Mouse (Mus musculus) 3134 (cell line): Measurements from ENCODE around the gene Osgep.
"Not testable (repeated sequence)": the region's sequence is repeated elsewhere in the genome, so short reads cannot be mapped to it uniquely, and the experiment has no call there.

Source experiments
- DNase-seq: peaks from one replicate; pipeline ENCODE4 v3.0.0-alpha.2; 2011; ENCODE audit warnings: low spot score; ENCODE audit not compliant: insufficient read length; ENCODE audit errors: extremely low read depth

Osgep gene

DNA sequence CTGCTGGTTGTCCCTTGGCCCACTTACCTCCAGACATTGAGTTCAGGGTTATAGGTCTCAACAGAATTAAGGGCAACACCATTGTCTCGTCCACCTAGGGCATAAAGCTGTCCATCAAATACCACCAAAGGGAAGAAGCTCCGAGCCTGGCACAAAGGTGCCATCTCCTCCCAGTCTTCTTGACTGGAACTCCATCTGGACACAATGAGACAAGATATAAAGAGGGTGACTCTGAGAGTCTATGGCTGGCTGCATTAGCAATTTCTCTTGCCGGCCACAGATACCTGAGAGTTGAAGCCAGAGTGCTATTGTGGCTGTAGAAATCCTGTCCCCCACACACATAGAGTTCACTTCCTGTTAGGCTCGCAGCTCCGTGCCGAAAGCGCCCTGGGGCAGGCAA lies 32.6 kb downstream of the Osgep start:
- DNase-seq: no peak

DNA sequence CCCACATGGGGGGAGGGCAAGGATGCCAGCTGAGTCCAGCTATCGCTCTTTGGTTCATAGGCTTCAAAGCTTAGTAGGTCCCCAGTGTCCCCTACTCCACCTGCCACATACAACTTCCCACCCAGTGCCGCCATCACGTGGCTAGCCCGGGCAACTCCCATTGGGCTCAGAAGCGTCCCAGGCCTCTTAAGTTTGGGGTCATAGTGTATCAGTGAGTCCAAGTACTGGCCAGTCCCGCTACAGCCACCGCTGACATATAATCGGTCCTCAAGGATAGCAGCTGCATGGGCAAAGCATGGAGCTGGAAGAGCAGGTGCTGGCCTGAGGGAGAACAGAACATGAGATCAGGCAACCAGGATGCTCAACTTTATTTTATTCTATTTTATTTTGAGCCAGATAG lies 33.1 kb downstream of the Osgep start:
- DNase-seq: no peak

DNA sequence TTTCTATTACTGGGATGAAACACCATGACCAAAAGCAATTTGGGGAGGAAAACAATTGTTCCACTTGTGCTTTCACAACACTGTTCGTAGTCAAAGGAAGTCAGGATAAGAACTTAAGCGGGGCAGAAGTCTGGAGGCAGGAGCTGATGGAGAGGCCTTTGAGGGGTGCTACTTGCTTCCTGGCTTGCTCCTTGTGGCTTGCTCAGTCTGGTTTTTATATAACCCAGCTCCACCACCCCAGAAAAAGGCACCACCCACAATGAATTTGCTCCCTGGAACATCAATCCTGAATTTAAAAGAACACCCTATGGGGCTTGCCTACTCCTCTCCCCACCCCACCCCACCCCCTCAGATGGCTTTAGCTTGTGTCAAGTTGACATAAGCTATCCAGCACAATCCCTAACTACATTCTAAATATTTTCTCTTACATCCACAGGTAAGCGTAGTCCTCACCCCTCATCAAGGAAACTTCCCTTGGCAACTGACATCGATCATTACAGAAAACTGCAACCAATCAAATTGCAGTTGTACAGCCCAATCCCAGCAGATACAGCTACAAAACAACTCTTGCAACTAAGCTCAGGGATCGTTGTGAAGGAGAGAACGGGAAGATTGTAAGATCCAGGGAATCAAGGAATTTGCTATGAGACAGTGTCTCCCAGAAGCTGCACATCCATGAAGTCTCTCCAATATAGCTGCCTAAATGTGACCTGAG lies 48.3 kb downstream of the Osgep start:
- no peak for DNase-seq

DNA sequence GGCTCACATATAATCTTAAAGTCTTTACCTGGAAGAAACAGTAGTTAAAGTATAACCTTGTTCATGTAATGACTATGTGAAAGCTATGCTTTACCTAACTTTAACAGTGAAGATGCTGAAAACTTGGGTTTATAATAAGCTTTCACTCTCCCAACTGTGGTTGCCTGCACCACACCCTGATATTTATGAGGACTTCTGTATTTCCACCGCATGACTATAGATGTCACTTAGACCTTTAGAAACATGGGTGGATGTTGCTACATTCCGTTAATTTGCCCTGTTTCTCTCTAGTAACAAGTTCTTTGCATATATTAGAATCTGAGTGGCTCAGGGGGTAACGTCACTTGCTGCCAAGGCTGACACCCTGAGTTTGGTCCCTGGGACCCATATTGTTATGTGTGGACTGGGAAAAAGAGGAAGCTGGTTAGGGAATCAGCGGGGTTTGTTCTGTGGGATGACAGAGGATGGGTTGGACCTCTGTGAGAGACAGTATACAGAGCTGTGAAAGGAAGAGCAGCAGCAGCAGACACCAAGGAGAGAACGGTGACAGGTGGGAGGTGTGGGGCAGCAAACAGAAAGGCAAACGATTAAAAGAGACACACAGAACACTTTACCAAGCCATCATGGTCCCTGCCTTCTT lies 49.0 kb downstream of the Osgep start:
- DNase-seq: no peak

DNA sequence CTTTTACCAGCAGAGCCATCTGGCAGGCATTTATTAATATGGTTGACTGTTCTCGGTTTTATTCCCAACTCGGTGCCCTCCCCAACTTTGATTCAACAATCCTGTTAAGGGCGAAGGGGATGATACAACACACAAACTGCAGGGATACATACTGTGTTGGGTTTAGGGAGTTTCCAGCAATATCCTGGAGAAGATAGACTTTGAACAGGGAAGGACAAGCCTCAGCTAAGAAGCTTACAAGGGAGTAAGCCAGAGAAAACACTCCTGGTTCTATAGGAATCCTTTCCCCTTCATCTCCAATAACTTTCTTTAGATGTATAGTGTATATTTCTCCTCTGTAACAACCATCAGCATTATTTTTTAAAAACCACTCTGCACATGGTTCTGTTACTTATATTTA lies 49.5 kb downstream of the Osgep start:
- DNase-seq: no peak

DNA sequence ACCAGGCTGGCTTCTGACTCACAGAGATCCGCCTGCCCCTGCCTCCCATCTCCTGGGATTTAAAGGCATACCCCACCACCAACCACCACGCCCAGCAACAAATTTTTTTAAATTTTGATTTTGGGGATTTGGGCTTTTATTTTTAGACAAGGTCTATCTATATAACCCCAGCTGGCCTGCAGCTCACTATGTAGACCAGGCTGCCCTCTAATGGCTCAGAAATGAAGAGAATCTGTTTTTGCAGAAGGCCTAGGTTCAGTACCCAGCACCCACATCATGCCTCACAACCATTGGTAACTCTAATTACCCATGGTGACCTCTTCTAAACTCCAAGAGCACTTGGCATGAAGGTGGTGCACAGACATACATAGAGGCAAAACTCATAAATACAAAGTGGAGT lies 53.4 kb downstream of the Osgep start:
- no peak for DNase-seq

DNA sequence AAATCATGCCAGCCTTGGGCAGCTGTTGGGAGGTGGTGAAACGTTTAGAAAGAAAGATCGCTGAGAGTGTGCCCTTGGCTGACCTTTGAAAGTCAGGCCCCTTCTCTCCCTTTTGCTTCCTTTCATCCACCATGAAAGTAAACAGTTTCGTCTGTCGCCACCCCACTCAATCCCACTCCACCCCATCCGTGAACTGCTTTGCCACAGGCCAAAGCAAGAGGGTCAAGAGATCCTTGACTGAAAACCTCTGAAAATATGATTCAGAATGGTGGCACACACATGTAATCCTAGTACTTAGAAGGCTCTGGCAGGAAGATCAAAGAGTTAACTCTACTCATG lies 53.9 kb downstream of the Osgep start:
- no peak for DNase-seq

DNA sequence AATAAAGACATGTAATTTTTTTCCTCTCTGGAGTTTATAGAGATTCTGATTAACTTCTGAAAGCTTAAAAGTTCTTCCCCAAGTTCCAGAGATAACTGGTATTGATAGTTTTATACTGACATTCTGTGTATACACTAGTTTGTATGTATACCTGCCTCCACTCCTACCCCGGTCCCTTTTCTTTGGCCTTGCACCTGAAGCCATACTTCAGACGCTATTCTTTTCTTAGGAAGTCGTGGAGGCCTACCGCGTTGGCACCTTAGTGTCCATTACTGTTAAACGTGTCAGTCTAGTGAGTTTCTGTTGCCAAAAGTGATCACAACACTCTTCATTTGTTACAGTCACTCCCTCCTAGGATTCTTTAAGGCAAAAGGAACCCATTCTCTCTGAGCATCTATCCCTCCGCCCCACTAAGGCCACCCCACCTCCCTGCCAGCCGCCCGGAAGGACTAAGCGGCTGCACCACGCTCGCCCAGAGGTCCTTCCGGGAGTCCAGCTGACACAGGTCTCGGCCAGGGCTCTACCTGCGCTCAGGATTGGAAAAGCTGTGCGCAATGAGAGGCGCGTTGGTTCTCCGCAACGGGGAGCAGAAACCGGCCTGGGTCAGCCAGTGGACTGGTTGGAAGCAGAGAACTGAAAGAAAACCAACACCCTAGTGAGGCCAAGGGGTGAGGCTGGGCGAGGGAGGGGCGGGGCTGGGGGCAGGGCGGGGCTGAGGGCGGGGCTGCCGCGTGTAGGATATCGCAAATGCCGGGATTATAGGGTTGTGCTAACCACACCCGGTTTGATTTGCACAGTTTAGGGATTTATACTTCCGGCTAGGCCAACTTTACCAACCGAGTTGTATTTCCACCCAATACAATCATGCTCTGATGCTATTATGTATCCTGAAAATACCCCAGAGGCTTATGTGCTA lies 54.5 kb downstream of the Osgep start, which contains the start of gene Tep1:
Gene Tep1 (minus strand): TSS at position 672 of the 916 bp plus-strand sequence.
- peak; percentile 87 for DNase-seq

DNA sequence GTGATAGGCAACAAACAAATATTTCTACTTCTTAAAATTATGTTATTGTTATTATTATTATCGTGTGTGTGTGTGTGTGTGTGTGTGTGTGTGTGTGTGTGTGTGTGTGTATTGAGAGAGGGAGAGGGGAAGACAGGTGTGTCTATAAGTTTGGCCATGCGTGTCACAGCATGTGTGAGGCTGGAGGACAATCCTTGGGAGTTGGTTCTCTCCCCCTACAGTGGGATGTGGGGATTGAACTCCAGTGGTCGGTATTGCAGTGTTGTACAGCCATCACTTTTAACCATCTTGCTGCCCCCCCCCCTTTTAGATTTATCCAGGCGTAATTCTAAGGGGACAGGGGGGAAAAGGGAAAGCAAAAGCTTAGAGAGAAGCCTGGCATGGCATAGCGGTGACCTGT lies 56.0 kb downstream of the Osgep start:
- no peak for DNase-seq

DNA sequence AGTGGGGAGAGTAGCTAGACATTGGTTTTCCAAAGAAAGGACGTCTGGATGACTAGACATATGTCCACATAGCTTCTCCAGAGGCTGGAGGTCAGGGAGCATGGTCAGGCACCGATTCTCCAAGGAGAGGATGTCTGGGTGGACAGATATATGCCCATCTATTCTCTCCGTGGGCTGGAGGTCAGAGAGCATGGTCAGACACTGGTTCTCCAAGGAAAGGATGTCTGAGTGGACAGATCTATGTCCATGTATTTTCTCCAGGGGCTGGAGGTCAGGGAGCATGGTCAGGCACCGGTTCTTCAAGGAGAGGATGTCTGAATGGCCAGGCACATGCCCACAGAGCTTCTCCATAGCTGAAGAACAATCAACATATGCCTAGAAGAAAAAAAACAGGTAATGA lies 56.5 kb downstream of the Osgep start:
- no peak for DNase-seq

DNA sequence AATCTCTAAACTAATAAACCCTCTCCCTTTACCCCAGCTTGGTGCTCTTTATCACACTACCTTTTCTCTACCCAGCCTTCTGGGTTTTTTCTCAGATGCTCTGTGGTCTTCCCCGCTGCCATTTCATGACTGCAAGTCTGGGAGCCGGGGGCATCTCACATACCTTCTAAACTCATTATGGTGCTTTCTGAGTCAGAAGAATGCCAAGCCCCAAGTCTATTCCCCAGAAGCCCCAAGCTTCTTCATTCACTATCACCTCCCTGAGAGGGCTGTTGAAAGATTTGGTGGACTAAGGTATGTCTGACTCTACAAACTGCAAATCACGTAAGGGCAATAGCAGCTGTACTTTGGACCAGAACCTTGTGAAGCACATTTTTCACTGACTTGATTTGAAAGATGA lies 57.7 kb downstream of the Osgep start:
- no peak for DNase-seq

DNA sequence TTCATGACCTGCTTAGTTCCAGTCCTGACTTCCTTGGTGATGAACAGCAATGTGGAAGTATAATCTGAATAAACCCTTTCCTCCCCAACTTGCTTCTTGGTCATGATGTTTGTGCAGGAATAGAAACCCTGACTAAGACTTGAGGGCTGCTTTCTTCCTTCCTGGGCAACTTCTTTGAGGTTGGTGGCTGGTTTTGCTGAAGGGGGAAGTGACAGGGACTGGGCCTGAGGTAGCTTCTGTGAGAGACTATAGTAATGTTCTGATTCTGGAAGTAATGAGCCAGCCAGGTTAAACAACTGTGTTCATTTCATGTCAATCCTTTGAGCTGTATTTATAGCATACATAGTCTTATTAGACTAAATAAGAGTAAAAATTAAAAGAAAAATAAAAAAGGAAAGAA lies 59.7 kb downstream of the Osgep start:
- DNase-seq: not testable (repeated sequence)

DNA sequence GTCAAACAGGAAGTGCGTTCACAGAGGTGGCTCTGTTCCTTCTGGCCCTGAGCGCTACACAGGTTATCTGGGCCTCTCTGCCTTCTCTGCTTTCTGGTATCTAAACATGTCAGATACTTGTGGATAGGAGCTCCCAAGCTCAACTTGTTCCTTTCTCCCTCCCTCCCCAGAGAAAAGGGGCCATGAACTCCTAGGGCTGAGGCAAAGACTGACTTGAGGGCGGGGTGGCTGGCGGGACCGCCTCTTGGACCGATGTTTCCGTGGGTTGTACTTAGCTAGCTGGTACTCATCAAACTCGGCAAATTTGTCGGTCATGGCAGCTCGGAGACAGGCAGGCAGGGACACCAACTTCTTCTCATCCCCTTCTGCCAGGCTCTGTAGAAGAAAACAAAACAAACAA lies 62.1 kb downstream of the Osgep start:
- no peak for DNase-seq
